Mouse (Mus musculus) stomach, postnatal 0 days (tissue): ENCODE measurements around the gene Thsd4. TPM values are rescaled to one million over a fixed set of nuclear protein-coding genes. Genes with fewer than 3 reads are reported as not detected.

Experiments
- ATAC-seq: fragments of 200-750 bp; cut with Nextera tagmentation; 2 replicates; pipeline ENCODE4 v1.8.0; 2017; ENCODE audit not compliant: low FRiP score, low TSS enrichment
- DNase-seq: peaks from one replicate; pipeline ENCODE4 v3.0.0-alpha.2; 2016; ENCODE audit warnings: low spot score
- H3K27ac ChIP-seq: fragments of 300-500 bp; sonication (generic); replicated peaks from 2 replicates; pipeline ENCODE4 v1.5.1; 2014; ENCODE audit warnings: mild to moderate bottlenecking, control low read depth
- H3K27me3 ChIP-seq: fragments of 300-500 bp; sonication (generic); 2 replicates; pipeline ENCODE4 v1.6.1; 2014; ENCODE audit warnings: low read length; ENCODE audit not compliant: control insufficient read depth, insufficient read depth
- H3K36me3 ChIP-seq: fragments of 300-500 bp; sonication (generic); 2 replicates; pipeline ENCODE4 v1.6.1; 2014; ENCODE audit warnings: low read length, mixed read lengths; ENCODE audit not compliant: control insufficient read depth, insufficient read depth
- H3K4me1 ChIP-seq: fragments of 300-500 bp; sonication (generic); replicated peaks from 2 replicates; pipeline ENCODE4 v1.6.1; 2014; ENCODE audit warnings: antibody characterized with exemption; ENCODE audit not compliant: control insufficient read depth, insufficient read depth
- H3K4me2 ChIP-seq: fragments of 300-500 bp; sonication (generic); replicated peaks from 2 replicates; pipeline ENCODE4 v1.6.1; 2014; ENCODE audit warnings: low read depth, mild to moderate bottlenecking, control low read depth, moderate library complexity
- H3K4me3 ChIP-seq: fragments of 300-500 bp; sonication (generic); 2 replicates; pipeline ENCODE4 v1.5.1; 2014; ENCODE audit warnings: low read depth, low read length, control low read depth
- H3K9ac ChIP-seq: fragments of 300-500 bp; sonication (generic); 2 replicates; pipeline ENCODE4 v1.6.1; 2014; ENCODE audit warnings: mild to moderate bottlenecking, low read length, control low read depth, mixed read lengths
- H3K9me3 ChIP-seq: fragments of 300-500 bp; sonication (generic); 2 replicates; pipeline ENCODE4 v1.6.1; 2016; ENCODE audit warnings: low read length; ENCODE audit not compliant: control insufficient read depth
- CTCF ChIP-seq: IDR thresholded peaks from 2 replicates; pipeline ENCODE4 v1.5.1; 2016; ENCODE audit warnings: antibody characterized with exemption, low read depth, mild to moderate bottlenecking, moderate library complexity
- EP300 ChIP-seq: optimal IDR thresholded peaks from 2 replicates; pipeline ENCODE3; 2016; ENCODE audit warnings: antibody characterized with exemption
- WGBS: fragments of 180-500 bp; shearing (Covaris S2); extraction: QIAGEN DNeasy Blood & Tissue Kit; methylation state at CpG from one replicate; pipeline ENCODE4 v1.1.7; 2014; 5-methylcytosine and 5-hydroxymethylcytosine counted together
- polyA plus RNA-seq: library from polyadenylated mRNA; unstranded; fragments of >200 nt; fragmentation: Nextera tagmentation; extraction: Ambion mirVana; gene quantifications from 2 replicates; pipeline ENCODE4 v1.2.1, GENCODE M21; 2015

Gene Thsd4
- polyA plus RNA-seq, 1 experiment from 2014 or later = 10.7 TPM

- ATAC-seq (no peak), DNase-seq (no peak)
- no peak overlapping the region for H3K9ac ChIP-seq
- TF ChIP-seq CTCF (no peak), EP300 (no peak)
- no peaks in the 10 kb centered on the region for H3K9me3 ChIP-seq
- H3K4me1 ChIP-seq = no peaks in the 10 kb centered on the region
- H3K36me3 ChIP-seq = no peaks in the 10 kb centered on the region
- no peak overlapping the region for H3K4me3 ChIP-seq
- H3K27me3 ChIP-seq = no peaks in the 10 kb centered on the region
- H3K27ac ChIP-seq = no peak overlapping the region
- H3K4me2 ChIP-seq = no peak overlapping the region
- 34% methylated on average over 2 of the region's 2 CpGs for WGBS
These were observed 123.8 kb downstream of the Thsd4 start for GRCm38 (mm10) chr9:60398073-60398472.

- H3K4me2 ChIP-seq = no peak overlapping the region
These were observed 125.8 kb downstream of the Thsd4 start for GRCm38 (mm10) chr9:60396096-60396495.

GRCm38 (mm10) chr9:60392916-60393315, 128.9 kb downstream of the Thsd4 start:
- WGBS = 76% methylated on average over 4 of the region's 4 CpGs
- no peak for DNase-seq
- no peaks in the 10 kb centered on the region for H3K27me3 ChIP-seq

More at GRCm38 (mm10) chr9:60396096-60396495, 125.8 kb downstream of the Thsd4 start:
- Histone ChIP-seq H3K36me3 (no peaks in the 10 kb centered on the region), H3K27ac (no peak overlapping the region), H3K9ac (no peak overlapping the region), H3K9me3 (no peaks in the 10 kb centered on the region), H3K4me3 (no peak overlapping the region), H3K4me1 (no peaks in the 10 kb centered on the region), H3K27me3 (no peaks in the 10 kb centered on the region)
- no peak for TF ChIP-seq CTCF
- TF ChIP-seq EP300 = no peak
- DNase-seq (no peak), ATAC-seq (no peak)
- 38% methylated on average over 3 of the region's 3 CpGs for WGBS

GRCm38 (mm10) chr9:60384751-60385150, 137.1 kb downstream of the Thsd4 start:
- no peak overlapping the region for H3K27ac ChIP-seq
- no peaks in the 10 kb centered on the region for H3K9me3 ChIP-seq
- no peaks in the 10 kb centered on the region for H3K27me3 ChIP-seq
- no peaks in the 10 kb centered on the region for H3K4me1 ChIP-seq
- H3K4me2 ChIP-seq = no peak overlapping the region
- TF ChIP-seq CTCF = no peak
- TF ChIP-seq EP300 = no peak
- DNase-seq (no peak), ATAC-seq (no peak)
- no peak overlapping the region for H3K4me3 ChIP-seq
- 68% methylated on average over 6 of the region's 6 CpGs for WGBS
- H3K36me3 ChIP-seq = no peaks in the 10 kb centered on the region
- no peak overlapping the region for H3K9ac ChIP-seq

More at GRCm38 (mm10) chr9:60392916-60393315, 128.9 kb downstream of the Thsd4 start:
- no peak overlapping the region for H3K4me2 ChIP-seq
- H3K4me3 ChIP-seq = no peak overlapping the region
- no peaks in the 10 kb centered on the region for H3K4me1 ChIP-seq
- no peak for TF ChIP-seq CTCF
- no peak for TF ChIP-seq EP300
- H3K9ac ChIP-seq = no peak overlapping the region
- no peaks in the 10 kb centered on the region for H3K9me3 ChIP-seq
- H3K36me3 ChIP-seq = no peaks in the 10 kb centered on the region
- no peak for ATAC-seq
- no peak overlapping the region for H3K27ac ChIP-seq

- Histone ChIP-seq H3K4me3 (no peak overlapping the region), H3K9me3 (no peaks in the 10 kb centered on the region), H3K27me3 (no peaks in the 10 kb centered on the region), H3K9ac (no peak overlapping the region), H3K36me3 (no peaks in the 10 kb centered on the region), H3K4me2 (no peak overlapping the region), H3K27ac (no peak overlapping the region), H3K4me1 (no peaks in the 10 kb centered on the region)
- DNase-seq (no peak), ATAC-seq (no peak)
- TF ChIP-seq EP300 (no peak), CTCF (no peak)
- WGBS = 57% methylated on average over 4 of the region's 4 CpGs
These were observed 138.9 kb downstream of the Thsd4 start for GRCm38 (mm10) chr9:60382941-60383340.

GRCm38 (mm10) chr9:60382526-60382925, 139.3 kb downstream of the Thsd4 start:
- ATAC-seq = no peak
- DNase-seq = no peak
- TF ChIP-seq CTCF = no peak
- no peak for TF ChIP-seq EP300
- 59% methylated on average over 4 of the region's 4 CpGs for WGBS
- Histone ChIP-seq H3K27ac (no peak overlapping the region), H3K9me3 (no peaks in the 10 kb centered on the region), H3K4me3 (no peak overlapping the region), H3K9ac (no peak overlapping the region), H3K36me3 (no peaks in the 10 kb centered on the region), H3K27me3 (no peaks in the 10 kb centered on the region), H3K4me1 (no peaks in the 10 kb centered on the region), H3K4me2 (no peak overlapping the region)
